Mouse (Mus musculus) heart, embryonic 11.5 days (tissue): ENCODE measurements around the gene Aasdh. TPM values are rescaled to one million over a fixed set of nuclear protein-coding genes. Genes with fewer than 3 reads are reported as not detected.

Experiments
- ATAC-seq: fragments of 200-750 bp; cut with Nextera tagmentation; replicated peaks from 2 replicates; pipeline ENCODE4 v1.8.0; 2017; ENCODE audit warnings: moderate library complexity; ENCODE audit not compliant: insufficient number of reproducible peaks, low FRiP score, low TSS enrichment
- H3K27ac ChIP-seq: fragments of 300-500 bp; sonication (generic); 2 replicates; pipeline ENCODE4 v1.5.1; 2014; ENCODE audit warnings: mild to moderate bottlenecking, low read depth, low read length
- H3K27me3 ChIP-seq: fragments of 300-500 bp; sonication (generic); 2 replicates; pipeline ENCODE4 v1.6.1; 2014; ENCODE audit warnings: mild to moderate bottlenecking, low read length, mixed read lengths; ENCODE audit not compliant: control insufficient read depth, insufficient read depth
- H3K36me3 ChIP-seq: fragments of 300-500 bp; sonication (generic); 2 replicates; pipeline ENCODE4 v1.6.1; 2014; ENCODE audit warnings: mild to moderate bottlenecking, low read length, moderate library complexity, mixed read lengths; ENCODE audit not compliant: control insufficient read depth, insufficient read depth
- H3K4me1 ChIP-seq: fragments of 300-500 bp; sonication (generic); 2 replicates; pipeline ENCODE4 v1.6.1; 2014; ENCODE audit warnings: low read length; ENCODE audit not compliant: control insufficient read depth, insufficient read depth
- H3K4me2 ChIP-seq: fragments of 300-500 bp; sonication (generic); 2 replicates; pipeline ENCODE4 v1.6.1; 2014; ENCODE audit warnings: mild to moderate bottlenecking, moderate library complexity
- H3K4me3 ChIP-seq: fragments of 300-500 bp; sonication (generic); 2 replicates; pipeline ENCODE4 v1.5.1; 2014; ENCODE audit warnings: low read depth, low read length
- H3K9ac ChIP-seq: fragments of 300-500 bp; sonication (generic); 2 replicates; pipeline ENCODE4 v1.6.1; 2014; ENCODE audit warnings: mild to moderate bottlenecking, low read depth, low read length, moderate library complexity
- H3K9me3 ChIP-seq: fragments of 300-500 bp; sonication (generic); replicated peaks from 2 replicates; pipeline ENCODE4 v1.6.1; 2016; ENCODE audit warnings: low read length; ENCODE audit not compliant: control insufficient read depth
- WGBS: fragments of 180-500 bp; shearing (Covaris S2); extraction: QIAGEN DNeasy Blood & Tissue Kit; methylation state at CpG from one replicate; pipeline ENCODE4 v1.1.7; 2014; ENCODE audit not compliant: insufficient replicate concordance; 5-methylcytosine and 5-hydroxymethylcytosine counted together
- polyA plus RNA-seq: library from polyadenylated mRNA; unstranded; fragments of >200 nt; fragmentation: Nextera tagmentation; extraction: Ambion mirVana; gene quantifications from 2 replicates; pipeline ENCODE4 v1.2.1, GENCODE M21; 2014

The Aasdh gene
- polyA plus RNA-seq, 1 experiment from 2014 or later: 17.9 TPM

- Histone ChIP-seq H3K4me3 (no peak overlapping the region), H3K36me3 (no peaks in the 10 kb centered on the region), H3K9me3 (no peaks in the 10 kb centered on the region), H3K4me1 (peaks cover 4% of the 10 kb centered on the region), H3K27ac (no peak overlapping the region), H3K9ac (no peak overlapping the region), H3K27me3 (no peaks in the 10 kb centered on the region), H3K4me2 (no peak overlapping the region)
- 82% methylated on average over 2 of the region's 2 CpGs for WGBS
- no peak for ATAC-seq
These were observed 63.5 kb downstream of the Aasdh start for GRCm38 (mm10) chr5:76841859-76842258.

- 72% methylated on average over 6 of the region's 6 CpGs for WGBS
- H3K27me3 ChIP-seq: no peaks in the 10 kb centered on the region
- H3K9me3 ChIP-seq: no peaks in the 10 kb centered on the region
These were observed 65.5 kb downstream of the Aasdh start for GRCm38 (mm10) chr5:76839786-76840185.

GRCm38 (mm10) chr5:76837018-76837417 is 68.3 kb downstream of the Aasdh start:
- H3K36me3 ChIP-seq: no peaks in the 10 kb centered on the region
- no peaks in the 10 kb centered on the region for H3K27me3 ChIP-seq
- H3K4me3 ChIP-seq: no peak overlapping the region
- no peaks in the 10 kb centered on the region for H3K4me1 ChIP-seq
- ATAC-seq: no peak
- 51% methylated on average over 5 of the region's 5 CpGs for WGBS
- H3K27ac ChIP-seq: no peak overlapping the region
- H3K9me3 ChIP-seq: no peaks in the 10 kb centered on the region
- no peak overlapping the region for H3K4me2 ChIP-seq
- no peak overlapping the region for H3K9ac ChIP-seq

More at GRCm38 (mm10) chr5:76839786-76840185, 65.5 kb downstream of the Aasdh start:
- H3K9ac ChIP-seq: no peak overlapping the region
- H3K4me1 ChIP-seq: peaks cover 4% of the 10 kb centered on the region
- H3K4me3 ChIP-seq: no peak overlapping the region
- no peak for ATAC-seq
- H3K4me2 ChIP-seq: no peak overlapping the region
- no peaks in the 10 kb centered on the region for H3K36me3 ChIP-seq
- H3K27ac ChIP-seq: no peak overlapping the region

- no peaks in the 10 kb centered on the region for H3K9me3 ChIP-seq
- H3K27ac ChIP-seq: no peak overlapping the region
- no peak for ATAC-seq
- 79% methylated on average over 17 of the region's 17 CpGs for WGBS
- no peaks in the 10 kb centered on the region for H3K36me3 ChIP-seq
- no peaks in the 10 kb centered on the region for H3K27me3 ChIP-seq
- H3K4me1 ChIP-seq: no peaks in the 10 kb centered on the region
- H3K4me3 ChIP-seq: no peak overlapping the region
- H3K9ac ChIP-seq: no peak overlapping the region
- H3K4me2 ChIP-seq: no peak overlapping the region
These were observed 72.6 kb downstream of the Aasdh start for GRCm38 (mm10) chr5:76832529-76833210.

- H3K9me3 ChIP-seq: no peaks in the 10 kb centered on the region
- no peaks in the 10 kb centered on the region for H3K36me3 ChIP-seq
- no peak overlapping the region for H3K27ac ChIP-seq
- no peak overlapping the region for H3K4me2 ChIP-seq
- no peaks in the 10 kb centered on the region for H3K4me1 ChIP-seq
- 77% methylated on average over 7 of the region's 7 CpGs for WGBS
- H3K27me3 ChIP-seq: no peaks in the 10 kb centered on the region
- no peak overlapping the region for H3K4me3 ChIP-seq
- ATAC-seq: no peak
- no peak overlapping the region for H3K9ac ChIP-seq
These were observed 76.6 kb downstream of the Aasdh start for GRCm38 (mm10) chr5:76828527-76829240.

Other genes with a start within 250 kb of the Aasdh start
- gene C530008M17Rik, start 249.0 kb downstream of the Aasdh start, polyA plus RNA-seq: 34.8 and 35.8 TPM in 2 replicates
- gene Paics, start 45.8 kb upstream of the Aasdh start, polyA plus RNA-seq: 270 and 300 TPM in 2 replicates
- gene Ppat, start 46.1 kb upstream of the Aasdh start, polyA plus RNA-seq: 38.7 and 39.6 TPM in 2 replicates
- 51.4 and 51.9 TPM in 2 replicates for gene Srp72, start 69.2 kb upstream of the Aasdh start, polyA plus RNA-seq
- gene Arl9, start 98.5 kb upstream of the Aasdh start, polyA plus RNA-seq: 0.46 TPM in 1 of 2 replicates, not detected in the other
- 0.21 TPM in 1 of 2 replicates, not detected in the other for gene Thegl, start 110.5 kb upstream of the Aasdh start, polyA plus RNA-seq
- 13.0 and 19.7 TPM in 2 replicates for gene Hopx, start 209.6 kb upstream of the Aasdh start, polyA plus RNA-seq